Mouse (Mus musculus): ENCODE measurements around the gene Ltb4r1.
A peak's percentile ranks its signal among the peaks of the same experiment; 100 is the strongest.

Gene Ltb4r1

GRCm38 (mm10) chr14:55765696-55766095 is at the start of gene Ltb4r1:
TSS of gene Ltb4r1 (plus strand) at chr14:55765962.
- no peak for DNase-seq (ENCODE audit: low spot score)

DNA sequence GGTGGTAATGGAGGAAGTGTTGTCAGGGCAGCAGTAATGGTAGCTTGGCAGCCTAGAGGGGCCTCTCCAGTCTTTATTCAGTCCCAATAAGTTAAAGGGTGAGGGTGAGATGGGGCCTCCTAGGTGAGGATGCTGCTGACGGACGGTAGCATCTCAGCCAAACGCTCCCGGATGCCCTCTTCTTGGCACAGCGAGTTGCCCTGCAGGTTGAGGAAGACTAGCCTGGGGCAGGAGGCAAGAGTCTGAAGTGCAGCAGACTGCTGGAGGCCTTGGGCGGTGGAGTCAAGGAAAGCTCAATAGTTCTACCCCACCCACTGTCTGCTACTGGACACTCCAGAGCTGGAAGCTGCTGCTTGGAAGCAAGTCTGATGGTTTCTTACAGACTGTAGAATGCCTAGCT is 49.5 kb upstream of the Ltb4r1 start:
- DNase-seq (ENCODE audit: low spot score) = no peak

- no peak for DNase-seq (ENCODE audit: low spot score)
These were observed 48.9 kb upstream of the Ltb4r1 start for GRCm38 (mm10) chr14:55716884-55717283.

DNA sequence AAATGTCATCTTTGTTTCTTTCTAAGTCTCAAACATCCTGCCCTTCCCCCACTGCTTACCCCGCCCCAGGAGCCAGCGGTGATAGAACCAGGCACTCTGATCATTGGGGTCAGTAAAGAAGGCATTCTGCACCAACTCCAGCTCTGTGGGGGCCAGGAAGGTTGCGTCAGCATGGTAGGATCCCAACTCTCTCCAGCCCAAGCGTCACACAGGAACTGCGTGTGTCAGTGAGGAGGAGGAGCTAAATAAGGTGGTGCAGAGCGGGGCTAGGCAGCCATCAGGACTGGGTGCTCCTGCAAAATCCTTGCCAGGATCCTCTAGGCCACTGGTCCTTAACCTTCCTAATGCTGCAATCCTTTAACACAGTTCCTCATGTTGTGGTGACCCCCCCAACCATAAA is 46.0 kb upstream of the Ltb4r1 start:
- no peak for DNase-seq (ENCODE audit: low spot score)

DNA sequence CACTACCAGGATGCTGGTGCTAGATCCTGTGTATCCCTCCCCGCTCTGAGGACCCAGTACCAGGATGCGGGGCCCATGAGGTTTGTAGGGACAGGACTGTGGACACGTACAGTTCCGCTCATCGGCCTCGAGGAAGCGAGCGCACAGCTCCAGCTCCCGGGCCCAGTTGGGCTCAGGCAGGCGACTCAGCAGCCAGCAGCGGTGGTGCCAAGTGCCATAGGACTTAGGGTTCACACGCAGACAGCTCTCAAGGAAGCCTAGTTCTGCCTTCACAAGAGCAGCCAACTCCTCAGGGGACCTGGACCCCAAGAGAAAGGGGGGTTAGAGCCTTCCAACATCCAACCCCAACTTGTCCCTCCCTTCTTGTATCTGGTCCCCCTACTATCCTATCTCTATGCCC is 45.1 kb upstream of the Ltb4r1 start:
- DNase-seq (ENCODE audit: low spot score) = no peak

DNA sequence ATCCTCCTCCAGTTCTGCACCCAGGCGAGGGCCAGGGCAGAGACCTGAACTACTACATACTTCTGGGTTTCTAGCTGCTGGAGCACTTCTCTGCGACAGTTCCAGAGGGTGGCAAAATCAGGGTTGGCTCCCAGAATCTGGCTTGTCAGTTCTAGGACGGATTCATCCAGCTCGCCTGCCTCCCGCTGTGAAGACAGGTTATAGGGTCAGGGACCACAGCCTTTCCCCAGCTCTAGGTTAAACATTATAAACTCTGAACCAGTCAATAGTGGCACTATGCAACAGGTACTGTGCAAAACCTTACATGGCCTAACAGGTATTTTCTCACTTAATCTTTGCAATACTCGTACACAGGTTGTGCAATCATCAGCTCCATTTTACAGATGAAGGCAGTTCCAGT is 44.7 kb upstream of the Ltb4r1 start:
- no peak for DNase-seq (ENCODE audit: low spot score)

GRCm38 (mm10) chr14:55721700-55722437 is 43.9 kb upstream of the Ltb4r1 start, which contains the start of gene Rabggta:
TSS of gene Rabggta (minus strand) at chr14:55722263.
- peak; percentile 96 for DNase-seq (ENCODE audit: low spot score)

GRCm38 (mm10) chr14:55722438-55722945 is 43.3 kb upstream of the Ltb4r1 start:
- no peak for DNase-seq (ENCODE audit: low spot score)

- DNase-seq (ENCODE audit: low spot score) = no peak
These were observed 42.3 kb upstream of the Ltb4r1 start for GRCm38 (mm10) chr14:55723433-55723832.

GRCm38 (mm10) chr14:55724411-55724871 is 41.3 kb upstream of the Ltb4r1 start:
- DNase-seq (ENCODE audit: low spot score) = no peak

GRCm38 (mm10) chr14:55726261-55726660 is 39.5 kb upstream of the Ltb4r1 start:
- no peak for DNase-seq (ENCODE audit: low spot score)

DNA sequence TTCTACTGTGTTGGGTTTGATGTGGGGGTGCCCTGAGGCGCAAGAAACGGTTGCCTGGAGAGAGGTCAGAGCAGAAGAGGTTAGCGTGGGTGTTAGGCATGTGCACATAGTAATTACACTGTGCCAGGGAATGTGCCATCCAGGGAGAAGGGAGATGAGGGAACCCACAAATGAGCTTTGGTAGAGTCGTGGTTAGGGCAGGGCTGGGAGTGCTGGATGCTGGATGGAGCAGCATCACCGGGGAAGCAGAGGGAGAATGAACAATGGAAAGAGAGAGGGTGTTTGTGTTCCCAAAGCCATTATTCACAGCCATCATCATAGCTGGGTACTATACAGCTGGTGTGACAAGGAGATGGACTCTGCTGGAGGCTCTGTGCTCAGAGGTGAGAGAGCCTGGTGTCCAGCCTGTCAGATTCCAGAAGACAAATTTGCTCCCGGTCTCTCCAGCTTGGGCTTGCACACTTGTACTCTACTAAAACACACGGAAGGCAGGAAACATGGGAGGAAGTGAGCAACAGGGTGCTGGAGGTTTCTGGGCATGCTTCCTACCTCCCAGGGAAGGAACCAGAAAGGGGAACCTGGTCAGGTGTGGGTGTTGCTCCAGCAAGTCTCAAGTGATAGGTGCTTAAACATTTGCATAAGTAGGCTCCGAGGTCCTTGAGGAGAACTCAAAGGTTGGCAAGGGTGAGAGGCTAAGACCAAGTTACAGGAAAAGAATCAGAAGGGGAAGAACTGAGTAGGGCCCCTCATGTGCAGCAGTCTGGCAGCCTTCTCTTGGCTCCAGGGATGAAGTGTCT is 37.7 kb upstream of the Ltb4r1 start:
- DNase-seq (ENCODE audit: low spot score) = no peak

GRCm38 (mm10) chr14:55730116-55730515 is 35.6 kb upstream of the Ltb4r1 start:
- no peak for DNase-seq (ENCODE audit: low spot score)

DNA sequence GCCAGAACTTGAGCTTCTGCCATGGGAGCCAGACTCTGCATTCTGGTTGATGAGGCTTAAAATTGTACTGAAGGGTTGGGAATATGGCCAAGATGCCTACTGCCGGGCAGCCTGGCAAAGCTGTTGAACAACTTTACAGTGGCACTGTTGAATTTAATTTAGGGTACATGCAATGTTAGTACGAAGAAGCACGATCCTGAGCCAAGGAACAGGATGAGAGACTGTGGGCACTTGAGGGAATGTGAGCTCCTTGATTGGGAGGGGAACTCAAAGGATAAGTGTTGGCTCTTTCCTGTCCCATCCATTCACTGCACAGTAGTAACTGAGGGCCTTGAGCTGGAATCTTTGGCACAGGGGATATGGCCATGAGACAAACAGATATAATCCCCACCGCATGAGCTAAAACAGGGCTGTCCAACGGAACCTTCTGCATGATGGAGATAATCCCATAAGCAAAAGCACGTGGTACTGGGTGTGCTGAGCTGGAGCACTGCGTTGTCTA is 35.2 kb upstream of the Ltb4r1 start:
- DNase-seq (ENCODE audit: low spot score) = no peak

- no peak for DNase-seq (ENCODE audit: low spot score)
These were observed 31.9 kb upstream of the Ltb4r1 start for GRCm38 (mm10) chr14:55733889-55734288.

DNA sequence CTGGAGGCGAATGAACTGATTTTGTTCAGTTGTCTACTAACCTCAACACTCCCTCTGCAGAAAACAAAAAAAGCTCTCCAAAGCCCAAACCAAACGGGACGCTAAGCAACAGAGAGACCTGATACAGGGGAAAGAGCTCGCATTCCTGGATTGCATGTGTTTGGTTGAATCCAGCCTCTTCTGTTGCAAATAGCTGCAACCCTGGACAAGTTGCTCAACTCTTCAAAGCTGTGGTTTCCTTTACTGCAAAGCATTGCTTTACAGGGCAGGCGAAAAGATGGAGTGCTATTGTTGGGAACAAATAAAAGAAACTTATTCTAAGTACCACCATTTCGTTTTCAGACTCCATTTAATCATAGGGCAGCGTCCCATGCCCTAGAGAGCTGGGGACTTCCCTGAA is 30.9 kb upstream of the Ltb4r1 start:
- DNase-seq (ENCODE audit: low spot score) = no peak

DNA sequence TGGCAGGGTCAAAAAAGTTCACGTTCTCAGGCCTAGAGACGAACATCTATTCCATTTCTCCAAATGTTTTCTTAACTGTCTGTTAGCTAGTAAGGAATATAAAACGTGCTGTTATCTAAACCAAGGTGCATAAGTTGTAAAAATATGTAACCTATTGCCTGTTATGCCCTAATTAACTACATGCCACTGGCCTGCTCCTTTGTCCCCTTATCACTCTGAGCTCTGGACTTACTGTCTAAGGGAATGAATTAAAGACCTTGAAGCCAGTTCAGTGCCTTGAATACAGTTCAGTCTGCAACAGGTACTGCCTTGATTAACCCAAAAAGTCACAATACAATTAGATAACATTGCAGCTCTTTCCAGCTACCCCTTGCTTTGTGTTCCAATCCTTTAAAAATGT is 30.4 kb upstream of the Ltb4r1 start:
- DNase-seq (ENCODE audit: low spot score) = no peak

GRCm38 (mm10) chr14:55735758-55736157 is 30.0 kb upstream of the Ltb4r1 start:
- DNase-seq (ENCODE audit: low spot score) = no peak

DNA sequence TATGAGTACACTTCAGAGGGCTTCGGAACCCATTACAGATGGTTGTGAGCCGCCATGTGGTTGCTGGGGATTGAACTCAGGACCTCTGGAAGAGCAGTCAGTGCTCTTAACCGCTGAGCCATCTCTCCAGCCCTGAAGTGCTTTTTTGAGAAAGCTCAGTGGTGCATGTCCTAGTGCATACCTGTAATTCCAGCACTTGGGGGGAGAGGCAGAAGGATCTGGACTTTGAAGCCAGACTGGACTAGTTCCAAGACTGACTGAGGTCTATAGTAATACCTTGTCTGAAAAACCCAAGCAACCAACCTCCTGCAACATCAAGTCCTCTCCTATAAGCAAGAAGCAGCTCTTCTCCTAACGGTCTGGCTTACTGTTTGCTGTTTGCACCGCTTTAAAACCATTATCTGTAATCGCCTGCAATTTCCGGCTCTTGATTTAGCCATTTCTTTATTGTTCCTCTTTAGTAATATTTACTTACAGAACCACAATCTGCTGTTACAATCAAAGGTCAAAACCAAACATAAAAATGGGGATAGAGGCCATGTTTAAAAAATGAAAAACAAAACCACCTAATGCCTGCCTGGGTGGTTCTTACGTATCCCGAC is 28.6 kb upstream of the Ltb4r1 start:
- no peak for DNase-seq (ENCODE audit: low spot score)

GRCm38 (mm10) chr14:55743711-55744110 is 22.1 kb upstream of the Ltb4r1 start:
- peak; percentile 95 for DNase-seq (ENCODE audit: low spot score)

- peak; percentile 84 for DNase-seq (ENCODE audit: low spot score)
These were observed 20.4 kb upstream of the Ltb4r1 start, which contains the start of the genes Dhrs1 and Nop9 for GRCm38 (mm10) chr14:55745180-55745860. TSS of gene Dhrs1 (minus strand) at chr14:55745690. TSS of gene Nop9 (plus strand) at chr14:55745693.

DNA sequence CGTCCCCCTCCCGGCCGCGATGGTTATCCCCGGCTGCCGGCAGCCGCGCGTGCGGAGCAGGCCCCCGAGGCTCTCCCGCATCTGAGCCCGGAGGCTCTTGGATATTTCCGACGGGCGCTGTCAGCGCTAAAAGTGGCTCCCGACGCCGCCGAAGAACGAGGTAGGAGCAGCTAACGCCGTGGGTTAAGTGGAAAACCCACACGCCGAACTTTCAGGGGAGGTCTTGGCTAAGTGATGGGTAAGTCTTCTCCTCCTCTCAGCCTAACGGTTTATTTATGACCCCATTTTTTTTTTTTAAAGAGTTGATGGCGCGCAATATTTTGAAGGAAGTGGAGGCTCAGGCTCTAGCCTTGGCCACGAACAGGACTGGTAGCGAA is 19.9 kb upstream of the Ltb4r1 start:
- DNase-seq (ENCODE audit: low spot score) = no peak

Data from retina, embryonic 14.5 days (tissue).